Mouse (Mus musculus): Measurements from ENCODE around the gene Fhl5.
A peak's percentile ranks its signal among the peaks of the same experiment; 100 is the strongest.
"Not testable (repeated sequence)": the region's sequence is repeated elsewhere in the genome, so short reads cannot be mapped to it uniquely, and the experiment has no call there.

Gene Fhl5

GRCm38 (mm10) chr4:25242776-25243175 lies at the start of gene Fhl5:
Gene Fhl5 (minus strand): TSS chr4:25242876.
- no peak for DNase-seq (ENCODE audit: low spot score in 2 of 2)

- DNase-seq (ENCODE audit: low spot score in 2 of 2), result not testable (repeated sequence)
Measured at GRCm38 (mm10) chr4:25285002-25285401, 42.3 kb upstream of the Fhl5 start.

GRCm38 (mm10) chr4:25281671-25282038 lies 39.0 kb upstream of the Fhl5 start, which contains the start of gene Ufl1:
Gene Ufl1 (minus strand): TSS chr4:25281821.
- DNase-seq (ENCODE audit: low spot score in 2 of 2), result peak; percentile 77 to 83

GRCm38 (mm10) chr4:25280938-25281670 lies 38.4 kb upstream of the Fhl5 start:
- no peak for DNase-seq (ENCODE audit: low spot score in 2 of 2)

GRCm38 (mm10) chr4:25272861-25273627 lies 30.4 kb upstream of the Fhl5 start:
- no peak for DNase-seq (ENCODE audit: low spot score in 2 of 2)

GRCm38 (mm10) chr4:25271926-25272325 lies 29.2 kb upstream of the Fhl5 start:
- DNase-seq (ENCODE audit: low spot score in 2 of 2), result no peak

GRCm38 (mm10) chr4:25267144-25267543 lies 24.5 kb upstream of the Fhl5 start:
- DNase-seq (ENCODE audit: low spot score in 2 of 2), result no peak

- no peak for DNase-seq (ENCODE audit: low spot score in 2 of 2)
Measured at GRCm38 (mm10) chr4:25257822-25258398, 15.2 kb upstream of the Fhl5 start.

GRCm38 (mm10) chr4:25235663-25236062 lies 7.0 kb downstream of the Fhl5 start:
- DNase-seq (ENCODE audit: low spot score in 2 of 2), result not testable (repeated sequence)

- not testable (repeated sequence) for DNase-seq (ENCODE audit: low spot score in 2 of 2)
Measured at GRCm38 (mm10) chr4:25233767-25234166, 8.9 kb downstream of the Fhl5 start.

- DNase-seq (ENCODE audit: low spot score in 2 of 2), result no peak
Measured at GRCm38 (mm10) chr4:25232546-25232945, 10.1 kb downstream of the Fhl5 start.

GRCm38 (mm10) chr4:25227527-25227926 lies 15.1 kb downstream of the Fhl5 start:
- no peak for DNase-seq (ENCODE audit: low spot score in 2 of 2)

GRCm38 (mm10) chr4:25221927-25222326 lies 20.7 kb downstream of the Fhl5 start:
- no peak for DNase-seq (ENCODE audit: low spot score in 2 of 2)

- DNase-seq (ENCODE audit: low spot score in 2 of 2), result no peak
Measured at GRCm38 (mm10) chr4:25213451-25213850, 29.2 kb downstream of the Fhl5 start.

- no peak for DNase-seq (ENCODE audit: low spot score in 2 of 2)
Measured at GRCm38 (mm10) chr4:25206166-25206565, 36.5 kb downstream of the Fhl5 start.

GRCm38 (mm10) chr4:25197310-25197709 lies 45.4 kb downstream of the Fhl5 start:
- DNase-seq (ENCODE audit: low spot score in 2 of 2), result no peak

- DNase-seq (ENCODE audit: low spot score in 2 of 2), result no peak
Measured at GRCm38 (mm10) chr4:25179617-25180208, 63.0 kb downstream of the Fhl5 start.
